Mouse (Mus musculus) erythroblast, embryonic 14.5 days (primary cell): ENCODE measurements at regions not wholly inside any gene's neighbourhood (a gene's known extent, or its start where the extent isn't known, plus 50 kb on each side); places are given as distances from the start of the nearest gene placed in this dataset.

ENCODE experiments used
- GATA1 ChIP-seq: IDR thresholded peaks from 2 replicates; pipeline ENCODE4 v1.6.1; 2012; ENCODE audit warnings: low read length, inconsistent platforms, mixed read lengths
- TAL1 ChIP-seq: IDR thresholded peaks from 3 replicates; pipeline ENCODE4 v1.6.1; 2012; ENCODE audit warnings: low read length, inconsistent platforms, mixed read lengths

DNA sequence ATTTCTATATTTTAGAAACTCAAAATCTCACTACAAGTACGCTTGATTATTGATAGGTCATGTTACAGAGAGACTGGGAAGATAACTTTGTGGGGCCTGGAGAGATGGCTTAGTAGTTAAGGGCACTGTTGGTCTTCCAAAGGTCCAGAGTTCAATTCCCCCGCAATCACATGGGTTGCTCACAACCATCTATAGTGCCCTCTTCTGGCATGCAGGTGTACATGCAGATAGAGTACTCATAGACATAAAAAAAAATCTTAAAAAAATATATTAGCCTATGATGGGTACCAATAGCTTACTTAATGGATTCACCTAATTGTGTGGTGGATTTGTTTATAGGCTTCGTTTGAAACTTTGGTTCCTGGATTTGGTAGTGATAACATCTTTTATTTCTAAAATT, 654.2 kb upstream of the Marcks start:
- no peak for TF ChIP-seq GATA1
- no peak for TF ChIP-seq TAL1
